ENCODE assay signal across 24 mouse cellular contexts in genomic region chr1:183806864-183807730, GRCm38 (mm10).
DNase-seq lines count a peak whose midpoint lies in the region; ATAC-seq and TF ChIP-seq lines count a peak whose summit lies in the region.
"Had no signal": no experiment of that assay in that cellular context is flagged by ENCODE, and none has a peak within 500 bp of the region (broad histone marks: within the 10 kb centered on the region; RNA-seq: fewer than 3 reads in every experiment).

No protein-coding gene starts in this region.

- H3K36me3 ChIP-seq in embryonic facial prominence, embryonic 14.5 days (ENCODE audit: control insufficient read depth, insufficient read depth, low read length): no peaks in the 10 kb centered on the region
- H3K36me3 ChIP-seq in embryonic facial prominence, embryonic 10.5 days (replicated peaks): no peaks in the 10 kb centered on the region
- H3K36me3 ChIP-seq in limb, embryonic 14.5 days (ENCODE audit: control insufficient read depth, insufficient read depth, low read length): no peaks in the 10 kb centered on the region
- H3K36me3 ChIP-seq: embryonic facial prominence, embryonic 13.5 days; heart, embryonic 12.5 days; heart, embryonic 15.5 days; hindbrain, embryonic 10.5 days; hindbrain, embryonic 13.5 days; intestine, embryonic 15.5 days had no signal

- no peak overlapping the region for H3K9ac ChIP-seq in embryonic facial prominence, embryonic 14.5 days (ENCODE audit: low read depth, low read length)
- H3K9ac ChIP-seq in limb, embryonic 14.5 days (ENCODE audit: low read depth, low read length, severe bottlenecking): no peak overlapping the region
- H3K9ac ChIP-seq: embryonic facial prominence, embryonic 13.5 days; forebrain, postnatal 0 days; heart, embryonic 12.5 days; heart, embryonic 15.5 days; hindbrain, embryonic 13.5 days; intestine, embryonic 15.5 days had no signal

- DNase-seq in embryonic facial prominence, embryonic 14.5 days (ENCODE audit: low spot score): peak; percentile 77
- DNase-seq in embryonic facial prominence, embryonic 10.5 days (ENCODE audit: low spot score): no peak
- peak; percentile 13 to 32 for DNase-seq in gastrocnemius, adult 8-10 months (ENCODE audit: low spot score in 2 of 2)
- DNase-seq in gastrocnemius, postnatal 14 days: no peak
- DNase-seq in limb, embryonic 14.5 days (ENCODE audit: low spot score): peak; percentile 64
- no peak for DNase-seq in kidney, adult 18-20 months
- DNase-seq: adrenal gland, postnatal 14 days; cerebellum, adult 11 months; cerebellum, adult 2 months; cerebellum, adult 9-11 months; cerebellum, postnatal 25 days; forebrain, postnatal 0 days; heart, adult 18-20 months; heart, postnatal 10 days; heart, postnatal 36 days had no signal

- intact Hi-C loops in gastrocnemius, postnatal 14 days (cut with DNase I; ENCODE audit: low total_unique reads): no loop called here

- 0 out of 2 replicates have a peak, but pooled peaks cover 7% of the 10 kb centered on the region for H3K4me1 ChIP-seq in embryonic facial prominence, embryonic 14.5 days (ENCODE audit: control insufficient read depth, insufficient read depth, low read length)
- H3K4me1 ChIP-seq in embryonic facial prominence, embryonic 10.5 days: no peaks in the 10 kb centered on the region
- H3K4me1 ChIP-seq in limb, embryonic 14.5 days (ENCODE audit: control insufficient read depth, insufficient read depth, low read length): peaks cover 14% of the 10 kb centered on the region; the same call in 1 of the 2 replicates
- H3K4me1 ChIP-seq: embryonic facial prominence, embryonic 13.5 days; heart, embryonic 12.5 days; heart, embryonic 15.5 days; hindbrain, embryonic 10.5 days; hindbrain, embryonic 13.5 days; intestine, embryonic 15.5 days had no signal

- H3K4me2 ChIP-seq in embryonic facial prominence, embryonic 14.5 days (ENCODE audit: low read depth, low read length): no peak overlapping the region
- no peak overlapping the region for H3K4me2 ChIP-seq in limb, embryonic 14.5 days (replicated peaks; ENCODE audit: low read depth, low read length, severe bottlenecking)
- H3K4me2 ChIP-seq: embryonic facial prominence, embryonic 13.5 days; heart, embryonic 12.5 days; heart, embryonic 15.5 days; hindbrain, embryonic 13.5 days; intestine, embryonic 15.5 days had no signal

- H3K4me3 ChIP-seq in embryonic facial prominence, embryonic 14.5 days (ENCODE audit: low read depth, low read length): no peak overlapping the region
- H3K4me3 ChIP-seq in embryonic facial prominence, embryonic 10.5 days: no peak overlapping the region
- H3K4me3 ChIP-seq in limb, embryonic 14.5 days (replicated peaks; ENCODE audit: low read length): no peak overlapping the region
- H3K4me3 ChIP-seq: embryonic facial prominence, embryonic 13.5 days; heart, embryonic 12.5 days; heart, embryonic 15.5 days; hindbrain, embryonic 10.5 days; hindbrain, embryonic 13.5 days; intestine, embryonic 15.5 days had no signal

- 52% methylated on average over 8 of the region's 8 CpGs for WGBS in embryonic facial prominence, embryonic 14.5 days
- 79% methylated on average over 8 of the region's 8 CpGs for WGBS in embryonic facial prominence, embryonic 10.5 days
- 32% methylated on average over 8 of the region's 8 CpGs for WGBS in limb, embryonic 14.5 days

- TF ChIP-seq POLR2A in limb, embryonic 14.5 days (IDR thresholded peaks at IDR 0.05; ENCODE audit: borderline replicate concordance, extremely low read depth, insufficient read depth, insufficient read length): no peak

- no peaks in the 10 kb centered on the region for H3K9me3 ChIP-seq in embryonic facial prominence, embryonic 14.5 days (ENCODE audit: control insufficient read depth, low read length)
- no peaks in the 10 kb centered on the region for H3K9me3 ChIP-seq in embryonic facial prominence, embryonic 10.5 days
- no peaks in the 10 kb centered on the region for H3K9me3 ChIP-seq in limb, embryonic 14.5 days (ENCODE audit: control insufficient read depth, low read length)
- H3K9me3 ChIP-seq: embryonic facial prominence, embryonic 13.5 days; heart, embryonic 12.5 days; heart, embryonic 15.5 days; hindbrain, embryonic 10.5 days; hindbrain, embryonic 13.5 days; intestine, embryonic 15.5 days had no signal

- peak; percentile 63 for ATAC-seq in embryonic facial prominence, embryonic 14.5 days (ENCODE audit: low read depth)
- peak; percentile 84 for ATAC-seq in limb, embryonic 14.5 days (ENCODE audit: low FRiP score, low read depth)
- no peak for ATAC-seq in frontal cortex, adult (ENCODE audit: low TSS enrichment)
- ATAC-seq: forebrain, embryonic 14.5 days; forebrain, postnatal 0 days; hindbrain, embryonic 16.5 days; intestine, embryonic 15.5 days had no signal

- H3K27me3 ChIP-seq in embryonic facial prominence, embryonic 14.5 days (replicated peaks; ENCODE audit: control insufficient read depth, insufficient read depth, low read length): no peaks in the 10 kb centered on the region
- H3K27me3 ChIP-seq in embryonic facial prominence, embryonic 10.5 days (replicated peaks; ENCODE audit: low read depth, poor library complexity, severe bottlenecking): no peaks in the 10 kb centered on the region
- no peaks in the 10 kb centered on the region for H3K27me3 ChIP-seq in limb, embryonic 14.5 days (ENCODE audit: control insufficient read depth, insufficient read depth, low read length)
- H3K27me3 ChIP-seq: embryonic facial prominence, embryonic 13.5 days; heart, embryonic 12.5 days; heart, embryonic 15.5 days; hindbrain, embryonic 13.5 days; intestine, embryonic 15.5 days had no signal

- H3K27ac ChIP-seq in embryonic facial prominence, embryonic 14.5 days (replicated peaks; ENCODE audit: low read depth, low read length): no peak overlapping the region
- H3K27ac ChIP-seq in embryonic facial prominence, embryonic 10.5 days (replicated peaks): no peak overlapping the region
- H3K27ac ChIP-seq in limb, embryonic 14.5 days (replicated peaks; ENCODE audit: low read depth, low read length): no peak overlapping the region
- H3K27ac ChIP-seq: embryonic facial prominence, embryonic 13.5 days; heart, embryonic 15.5 days; hindbrain, embryonic 10.5 days; hindbrain, embryonic 13.5 days; intestine, embryonic 15.5 days had no signal

Comparison
In these comparisons a context has a peak if more than half of its experiments do, and no peak if none do; other contexts are left out.
1. DNase-seq: peak in embryonic facial prominence, embryonic 14.5 days (single experiment), gastrocnemius, adult 8-10 months (2 of 2) and limb, embryonic 14.5 days (single experiment); none in embryonic facial prominence, embryonic 10.5 days (single experiment), gastrocnemius, postnatal 14 days (single experiment) and kidney, adult 18-20 months (single experiment).